Mouse (Mus musculus): Measurements from ENCODE around the gene Gm10197. TPM values are rescaled to one million over a fixed set of nuclear protein-coding genes. Genes with fewer than 3 reads are reported as not detected.

Gene Gm10197
- polyA plus RNA-seq, 1 experiment = not detected

- no peak overlapping the region for H3ac ChIP-seq (ENCODE audit: control insufficient read depth, insufficient read length)
- peaks cover 92% of the 10 kb centered on the region for H3K36me3 ChIP-seq (ENCODE audit: control insufficient read depth, insufficient read depth)
- no peak for TF ChIP-seq USF1 (IDR thresholded peaks at IDR 0.05; ENCODE audit: low read depth)
- no peak for TF ChIP-seq REST (IDR thresholded peaks at IDR 0.05; ENCODE audit: insufficient read depth, insufficient read length)
- TF ChIP-seq POLR2A (IDR thresholded peaks at IDR 0.05; ENCODE audit: insufficient read length, low read depth) = no peak
- TF ChIP-seq E2F4 (IDR thresholded peaks at IDR 0.05; ENCODE audit: insufficient read depth) = no peak
- no peak for TF ChIP-seq TCF12 (IDR thresholded peaks at IDR 0.05; ENCODE audit: insufficient read depth, poor library complexity, severe bottlenecking)
- no peak for TF ChIP-seq POLR2AphosphoS2 (IDR thresholded peaks at IDR 0.05; ENCODE audit: insufficient read length, low read depth)
- no peak for TF ChIP-seq MYOD1 (IDR thresholded peaks at IDR 0.05; ENCODE audit: control insufficient read depth in 1 of 3, insufficient read length in 2 of 3, low read depth in 2 of 3)
- TF ChIP-seq TCF3 (IDR thresholded peaks at IDR 0.05; ENCODE audit: insufficient read length, low read depth) = no peak
- no peak for TF ChIP-seq MAX (IDR thresholded peaks at IDR 0.05; ENCODE audit: low read depth)
- no peak for TF ChIP-seq MYOG (IDR thresholded peaks at IDR 0.05; ENCODE audit: control insufficient read depth in 1 of 3, insufficient read depth in 1 of 3, insufficient read length in 2 of 3, low read depth in 2 of 3)
- TF ChIP-seq SRF (IDR thresholded peaks at IDR 0.05; ENCODE audit: control insufficient read depth, insufficient read length, low read depth) = no peak
- no peak for TF ChIP-seq CEBPB (IDR thresholded peaks at IDR 0.05; ENCODE audit: insufficient read depth, poor library complexity, severe bottlenecking)
- H3K4me2 ChIP-seq (ENCODE audit: low read depth) = no peak overlapping the region
- H3K79me2 ChIP-seq (ENCODE audit: control insufficient read depth, insufficient read depth) = peaks cover 49% of the 10 kb centered on the region
- no peaks in the 10 kb centered on the region for H3K27me3 ChIP-seq (ENCODE audit: control insufficient read depth, insufficient read depth, insufficient read length)
- H3K4me3 ChIP-seq = no peak overlapping the region
Observed at GRCm38 (mm10) chr19:53383336-53383735, 11.8 kb upstream of the Gm10197 start.

- Histone ChIP-seq H3ac (ENCODE audit: control insufficient read depth, insufficient read length) (no peak overlapping the region), H3K4me2 (ENCODE audit: low read depth) (no peak overlapping the region), H3K79me2 (ENCODE audit: control insufficient read depth, insufficient read depth) (peaks cover 13% of the 10 kb centered on the region), H3K27me3 (ENCODE audit: control insufficient read depth, insufficient read depth, insufficient read length) (no peaks in the 10 kb centered on the region), H3K4me3 (no peak overlapping the region), H3K36me3 (ENCODE audit: control insufficient read depth, insufficient read depth) (peaks cover 68% of the 10 kb centered on the region)
- TF ChIP-seq TCF12 (IDR thresholded peaks at IDR 0.05; ENCODE audit: insufficient read depth, poor library complexity, severe bottlenecking) = no peak
- TF ChIP-seq MYOG (IDR thresholded peaks at IDR 0.05; ENCODE audit: control insufficient read depth in 1 of 3, insufficient read depth in 1 of 3, insufficient read length in 2 of 3, low read depth in 2 of 3) = no peak
- no peak for TF ChIP-seq MAX (IDR thresholded peaks at IDR 0.05; ENCODE audit: low read depth)
- no peak for TF ChIP-seq REST (IDR thresholded peaks at IDR 0.05; ENCODE audit: insufficient read depth, insufficient read length)
- no peak for TF ChIP-seq E2F4 (IDR thresholded peaks at IDR 0.05; ENCODE audit: insufficient read depth)
- TF ChIP-seq SRF (IDR thresholded peaks at IDR 0.05; ENCODE audit: control insufficient read depth, insufficient read length, low read depth) = no peak
Observed at GRCm38 (mm10) chr19:53378421-53378820, 6.9 kb upstream of the Gm10197 start.

- H3ac ChIP-seq (ENCODE audit: control insufficient read depth, insufficient read length) = no peak overlapping the region
- TF ChIP-seq E2F4 (IDR thresholded peaks at IDR 0.05; ENCODE audit: insufficient read depth) (no peak), REST (IDR thresholded peaks at IDR 0.05; ENCODE audit: insufficient read depth, insufficient read length) (no peak), MYOD1 (IDR thresholded peaks at IDR 0.05; ENCODE audit: control insufficient read depth in 1 of 3, insufficient read length in 2 of 3, low read depth in 2 of 3) (no peak), CEBPB (IDR thresholded peaks at IDR 0.05; ENCODE audit: insufficient read depth, poor library complexity, severe bottlenecking) (no peak), POLR2A (IDR thresholded peaks at IDR 0.05; ENCODE audit: insufficient read length, low read depth) (no peak), POLR2AphosphoS2 (IDR thresholded peaks at IDR 0.05; ENCODE audit: insufficient read length, low read depth) (no peak), MYOG (IDR thresholded peaks at IDR 0.05; ENCODE audit: control insufficient read depth in 1 of 3, insufficient read depth in 1 of 3, insufficient read length in 2 of 3, low read depth in 2 of 3) (no peak), TCF3 (IDR thresholded peaks at IDR 0.05; ENCODE audit: insufficient read length, low read depth) (no peak), SRF (IDR thresholded peaks at IDR 0.05; ENCODE audit: control insufficient read depth, insufficient read length, low read depth) (no peak), MAX (IDR thresholded peaks at IDR 0.05; ENCODE audit: low read depth) (no peak), USF1 (IDR thresholded peaks at IDR 0.05; ENCODE audit: low read depth) (no peak), TCF12 (IDR thresholded peaks at IDR 0.05; ENCODE audit: insufficient read depth, poor library complexity, severe bottlenecking) (no peak)
- peaks cover 61% of the 10 kb centered on the region for H3K36me3 ChIP-seq (ENCODE audit: control insufficient read depth, insufficient read depth)
- H3K4me3 ChIP-seq = no peak overlapping the region
- no peak overlapping the region for H3K4me2 ChIP-seq (ENCODE audit: low read depth)
- H3K79me2 ChIP-seq (ENCODE audit: control insufficient read depth, insufficient read depth) = peaks cover 6% of the 10 kb centered on the region
- H3K27me3 ChIP-seq (ENCODE audit: control insufficient read depth, insufficient read depth, insufficient read length) = no peaks in the 10 kb centered on the region
Observed at GRCm38 (mm10) chr19:53377652-53378051, 6.1 kb upstream of the Gm10197 start.

GRCm38 (mm10) chr19:53375816-53376215, 4.2 kb upstream of the Gm10197 start:
- no peak overlapping the region for H3ac ChIP-seq (ENCODE audit: control insufficient read depth, insufficient read length)
- H3K36me3 ChIP-seq (ENCODE audit: control insufficient read depth, insufficient read depth) = peaks cover 45% of the 10 kb centered on the region
- H3K4me3 ChIP-seq = no peak overlapping the region
- TF ChIP-seq USF1 (IDR thresholded peaks at IDR 0.05; ENCODE audit: low read depth) (no peak), REST (IDR thresholded peaks at IDR 0.05; ENCODE audit: insufficient read depth, insufficient read length) (no peak), TCF12 (IDR thresholded peaks at IDR 0.05; ENCODE audit: insufficient read depth, poor library complexity, severe bottlenecking) (no peak), CEBPB (IDR thresholded peaks at IDR 0.05; ENCODE audit: insufficient read depth, poor library complexity, severe bottlenecking) (no peak), POLR2A (IDR thresholded peaks at IDR 0.05; ENCODE audit: insufficient read length, low read depth) (no peak), MYOG (IDR thresholded peaks at IDR 0.05; ENCODE audit: control insufficient read depth in 1 of 3, insufficient read depth in 1 of 3, insufficient read length in 2 of 3, low read depth in 2 of 3) (no peak), MYOD1 (IDR thresholded peaks at IDR 0.05; ENCODE audit: control insufficient read depth in 1 of 3, insufficient read length in 2 of 3, low read depth in 2 of 3) (no peak), MAX (IDR thresholded peaks at IDR 0.05; ENCODE audit: low read depth) (no peak), TCF3 (IDR thresholded peaks at IDR 0.05; ENCODE audit: insufficient read length, low read depth) (no peak)
- no peaks in the 10 kb centered on the region for H3K27me3 ChIP-seq (ENCODE audit: control insufficient read depth, insufficient read depth, insufficient read length)
- H3K79me2 ChIP-seq (ENCODE audit: control insufficient read depth, insufficient read depth) = no peaks in the 10 kb centered on the region
- no peak overlapping the region for H3K4me2 ChIP-seq (ENCODE audit: low read depth)

- peaks cover 40% of the 10 kb centered on the region for H3K36me3 ChIP-seq (ENCODE audit: control insufficient read depth, insufficient read depth)
- no peaks in the 10 kb centered on the region for H3K79me2 ChIP-seq (ENCODE audit: control insufficient read depth, insufficient read depth)
- TF ChIP-seq MYOG (IDR thresholded peaks at IDR 0.05; ENCODE audit: control insufficient read depth in 1 of 3, insufficient read depth in 1 of 3, insufficient read length in 2 of 3, low read depth in 2 of 3) (no peak), CEBPB (IDR thresholded peaks at IDR 0.05; ENCODE audit: insufficient read depth, poor library complexity, severe bottlenecking) (no peak), MYOD1 (IDR thresholded peaks at IDR 0.05; ENCODE audit: control insufficient read depth in 1 of 3, insufficient read length in 2 of 3, low read depth in 2 of 3) (no peak), POLR2AphosphoS2 (IDR thresholded peaks at IDR 0.05; ENCODE audit: insufficient read length, low read depth) (no peak), TCF12 (IDR thresholded peaks at IDR 0.05; ENCODE audit: insufficient read depth, poor library complexity, severe bottlenecking) (no peak), POLR2A (IDR thresholded peaks at IDR 0.05; ENCODE audit: insufficient read length, low read depth) (no peak), SRF (IDR thresholded peaks at IDR 0.05; ENCODE audit: control insufficient read depth, insufficient read length, low read depth) (no peak), USF1 (IDR thresholded peaks at IDR 0.05; ENCODE audit: low read depth) (no peak), MAX (IDR thresholded peaks at IDR 0.05; ENCODE audit: low read depth) (no peak), REST (IDR thresholded peaks at IDR 0.05; ENCODE audit: insufficient read depth, insufficient read length) (no peak), E2F4 (IDR thresholded peaks at IDR 0.05; ENCODE audit: insufficient read depth) (no peak), TCF3 (IDR thresholded peaks at IDR 0.05; ENCODE audit: insufficient read length, low read depth) (no peak)
- H3K4me3 ChIP-seq = no peak overlapping the region
- H3K27me3 ChIP-seq (ENCODE audit: control insufficient read depth, insufficient read depth, insufficient read length) = no peaks in the 10 kb centered on the region
- no peak overlapping the region for H3ac ChIP-seq (ENCODE audit: control insufficient read depth, insufficient read length)
- no peak overlapping the region for H3K4me2 ChIP-seq (ENCODE audit: low read depth)
Observed at GRCm38 (mm10) chr19:53375299-53375698, 3.7 kb upstream of the Gm10197 start.
